Mouse (Mus musculus): ENCODE measurements around the gene Foxn3.

Gene Foxn3

GRCm38 (mm10) chr12:99522882-99523281 is 40.5 kb downstream of the Foxn3 start:
- in situ Hi-C loops (cut with MseI, MboI) = no loop called here

- in situ Hi-C loops (cut with MseI, MboI) = no loop called here
Measured at GRCm38 (mm10) chr12:99519862-99520261, 43.5 kb downstream of the Foxn3 start.

DNA sequence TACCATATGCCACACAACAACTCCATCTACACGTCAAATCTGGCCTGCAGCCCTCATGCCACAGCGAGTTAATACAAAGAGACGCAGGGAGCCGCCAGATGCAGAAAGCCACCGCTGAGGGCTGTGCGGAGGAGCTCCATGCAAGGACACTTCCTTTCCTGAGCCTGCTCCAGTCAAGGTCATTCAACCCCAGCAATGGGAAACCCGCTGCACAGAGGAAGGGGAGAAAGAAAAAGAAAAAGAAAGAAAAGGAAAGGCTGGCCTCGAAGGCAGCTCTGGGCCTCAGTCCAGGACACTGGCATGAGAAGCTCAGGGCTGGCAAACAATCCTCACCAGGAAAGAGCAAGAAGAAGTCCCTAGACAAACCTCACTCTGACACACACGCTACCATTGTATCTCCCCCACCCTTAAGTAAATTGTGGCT is 44.2 kb downstream of the Foxn3 start:
- in situ Hi-C loops (cut with MseI, MboI) = no loop called here

DNA sequence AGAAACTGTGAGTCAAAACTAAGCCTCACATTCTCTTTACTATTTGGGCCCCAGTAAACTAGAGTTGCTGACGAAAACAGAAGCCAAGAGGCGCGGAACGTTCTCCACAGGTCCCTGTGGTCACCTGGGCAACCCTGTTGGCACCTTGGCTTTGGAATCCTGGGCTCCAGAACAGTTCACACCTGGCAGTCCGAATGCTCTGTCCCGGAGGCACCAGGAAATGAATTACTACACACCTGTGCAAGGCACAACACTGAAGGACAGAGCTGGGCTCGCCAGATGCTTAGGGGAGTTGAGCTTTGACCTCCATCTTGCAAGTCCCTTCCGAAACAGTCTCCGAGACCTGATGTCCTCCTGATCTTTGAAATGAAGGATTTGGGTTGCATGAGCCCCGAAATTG is 44.7 kb downstream of the Foxn3 start:
- in situ Hi-C loops (cut with MseI, MboI) = no loop called here

DNA sequence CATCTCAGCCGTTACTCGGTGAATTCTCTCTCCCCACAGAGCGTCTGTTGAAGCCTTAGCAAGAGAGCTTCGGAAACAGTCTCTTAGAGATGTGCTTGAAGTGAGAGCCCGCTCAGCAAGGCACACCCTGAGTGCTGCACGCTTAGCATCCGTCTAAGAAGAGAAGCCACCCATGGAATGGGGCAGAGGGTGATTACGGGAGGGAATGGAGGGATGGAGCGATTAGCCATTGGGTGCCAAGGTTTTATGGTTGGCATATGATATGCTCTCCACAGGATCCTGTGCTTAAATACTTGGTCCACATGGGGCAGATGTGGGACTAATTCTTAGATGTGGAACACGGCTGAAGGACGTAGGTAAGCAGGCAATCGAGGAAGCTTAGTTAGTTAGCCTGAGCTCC is 45.3 kb downstream of the Foxn3 start:
- in situ Hi-C loops (cut with MseI, MboI) = no loop called here

GRCm38 (mm10) chr12:99517296-99517695 is 46.1 kb downstream of the Foxn3 start:
- in situ Hi-C loops (cut with MseI, MboI) = no loop called here

- in situ Hi-C loops (cut with MseI, MboI) = no loop called here
Measured at GRCm38 (mm10) chr12:99515481-99515880, 47.9 kb downstream of the Foxn3 start.

DNA sequence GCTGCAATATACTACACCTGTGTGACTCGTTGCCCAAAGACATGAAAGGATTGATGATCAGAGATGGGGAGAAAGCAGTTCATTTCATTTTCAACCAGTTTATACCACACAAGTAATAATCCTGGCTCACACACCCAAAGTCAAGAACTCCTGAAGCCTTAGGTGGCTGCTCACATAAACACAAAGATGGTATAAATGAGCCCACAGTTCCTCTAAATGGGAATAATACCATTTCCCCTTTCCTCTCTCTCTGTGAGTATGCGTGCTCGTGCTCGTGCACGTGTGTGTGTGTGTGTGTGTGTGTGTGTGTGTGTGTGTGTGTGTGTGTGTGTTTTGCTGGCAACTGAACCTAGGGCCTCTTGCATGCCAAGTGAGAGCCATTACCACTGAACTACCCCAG is 51.7 kb downstream of the Foxn3 start:
- in situ Hi-C loops (cut with MseI, MboI) = no loop called here

GRCm38 (mm10) chr12:99510759-99511158 is 52.6 kb downstream of the Foxn3 start:
- in situ Hi-C loops (cut with MseI, MboI) = no loop called here

DNA sequence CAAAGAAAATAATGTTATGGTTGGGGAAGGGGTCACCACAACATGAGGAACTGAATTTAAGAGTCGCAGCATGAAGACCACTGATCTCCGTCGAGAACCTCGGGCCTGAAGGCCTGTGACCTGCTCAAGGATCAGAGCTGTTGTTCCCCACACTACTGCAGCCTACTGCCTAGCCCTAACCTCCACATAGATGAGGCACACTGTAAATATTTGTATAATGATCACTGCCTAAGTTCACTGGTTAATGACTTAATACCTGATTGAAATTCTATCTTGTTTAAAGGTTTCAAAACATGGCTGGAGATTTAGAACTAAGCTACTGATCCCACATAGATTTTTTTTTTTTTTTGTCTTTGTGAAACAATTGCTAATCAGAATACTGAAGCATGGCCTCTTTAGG is 61.2 kb downstream of the Foxn3 start:
- in situ Hi-C loops (cut with MseI, MboI) = no loop called here

GRCm38 (mm10) chr12:99498978-99499694 is 64.2 kb downstream of the Foxn3 start:
- in situ Hi-C loops (cut with MseI, MboI) = no loop called here

GRCm38 (mm10) chr12:99498189-99498977 is 65.0 kb downstream of the Foxn3 start:
- in situ Hi-C loops (cut with MseI, MboI) = no loop called here

DNA sequence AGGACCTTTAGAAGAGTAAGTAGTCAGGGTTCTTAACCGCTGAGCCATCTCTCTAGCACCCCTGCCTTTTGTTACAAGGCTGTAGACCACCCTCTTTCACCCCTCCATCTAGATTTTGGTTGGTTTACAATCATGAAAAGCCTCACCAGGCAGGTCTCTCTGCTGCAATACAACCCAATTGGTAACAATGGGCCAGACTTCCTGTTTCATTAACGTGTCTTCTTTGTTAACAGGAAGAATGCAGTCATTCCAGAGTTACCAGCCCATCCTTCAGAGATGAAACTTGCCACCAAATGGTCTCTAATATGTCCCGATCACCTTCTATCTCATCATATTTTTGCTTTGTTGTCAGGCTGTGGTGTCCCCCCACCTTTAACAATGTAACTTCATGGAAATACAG is 66.4 kb downstream of the Foxn3 start:
- in situ Hi-C loops (cut with MseI, MboI) = no loop called here

DNA sequence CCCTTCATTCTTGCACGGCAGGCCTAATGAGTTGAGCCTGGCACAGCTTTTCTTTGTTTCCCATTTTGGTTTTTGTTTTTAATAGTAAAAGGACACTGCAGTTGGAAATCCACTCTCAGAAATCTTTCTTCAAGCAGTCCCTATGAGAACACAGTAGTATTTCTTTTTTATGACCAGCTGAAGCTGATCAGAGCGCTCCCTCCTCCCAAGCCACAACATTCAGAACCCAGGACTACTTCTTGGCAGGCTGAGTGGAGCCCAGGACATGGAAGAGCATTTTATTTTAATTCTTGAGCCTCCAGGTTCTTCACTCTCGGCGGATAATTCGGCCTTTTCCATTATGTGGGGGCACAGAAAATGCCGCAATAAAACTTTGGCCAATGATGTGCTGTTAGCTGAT is 73.2 kb downstream of the Foxn3 start:
- in situ Hi-C loops (cut with MseI, MboI) = no loop called here

GRCm38 (mm10) chr12:99489001-99489592 is 74.3 kb downstream of the Foxn3 start:
- in situ Hi-C loops (cut with MseI, MboI) = no loop called here

- in situ Hi-C loops (cut with MseI, MboI) = no loop called here
Measured at GRCm38 (mm10) chr12:99480372-99480771, 83.0 kb downstream of the Foxn3 start.

- in situ Hi-C loops (cut with MseI, MboI) = no loop called here
Measured at GRCm38 (mm10) chr12:99474176-99474575, 89.2 kb downstream of the Foxn3 start.

DNA sequence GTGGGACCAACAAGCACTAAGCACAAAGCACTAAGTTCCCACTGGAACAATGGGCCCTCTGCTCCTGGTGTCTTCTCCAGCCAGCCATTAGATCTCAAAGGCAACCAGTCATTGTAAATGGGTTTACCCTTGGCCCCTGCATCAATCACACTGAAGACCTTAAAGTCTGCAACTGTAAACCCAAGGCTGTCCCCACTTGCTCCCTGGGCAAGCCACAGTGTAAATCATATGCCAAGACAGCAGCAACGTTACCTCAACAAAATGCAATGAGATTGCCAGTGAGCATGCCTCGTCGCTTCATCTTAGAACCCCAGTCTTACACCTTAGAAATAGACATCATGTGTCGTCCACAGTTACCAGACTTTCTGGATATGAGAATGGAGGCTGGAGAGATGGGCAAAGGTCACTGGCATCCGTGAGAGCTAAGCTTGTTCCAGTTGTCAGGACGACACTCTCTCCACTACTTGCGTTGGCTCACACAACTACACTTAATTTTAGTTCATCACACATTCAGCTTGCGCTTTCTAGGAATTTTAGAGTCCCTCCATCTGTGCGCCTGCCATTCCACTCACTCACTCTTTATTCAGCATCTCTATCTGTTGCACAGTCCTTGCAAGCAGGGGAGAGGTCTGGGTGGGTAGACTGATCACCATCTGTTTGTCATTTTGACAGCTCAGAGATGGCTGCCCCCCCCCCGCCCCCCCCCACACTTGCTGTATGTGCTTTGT is 89.8 kb downstream of the Foxn3 start:
- in situ Hi-C loops (cut with MseI, MboI) = no loop called here

- in situ Hi-C loops (cut with MseI, MboI) = no loop called here
Measured at GRCm38 (mm10) chr12:99471431-99471830, 92.0 kb downstream of the Foxn3 start.

GRCm38 (mm10) chr12:99467884-99468311 is 95.5 kb downstream of the Foxn3 start:
- in situ Hi-C loops (cut with MseI, MboI) = no loop called here

- in situ Hi-C loops (cut with MseI, MboI) = no loop called here
Measured at GRCm38 (mm10) chr12:99467256-99467883, 96.0 kb downstream of the Foxn3 start.

DNA sequence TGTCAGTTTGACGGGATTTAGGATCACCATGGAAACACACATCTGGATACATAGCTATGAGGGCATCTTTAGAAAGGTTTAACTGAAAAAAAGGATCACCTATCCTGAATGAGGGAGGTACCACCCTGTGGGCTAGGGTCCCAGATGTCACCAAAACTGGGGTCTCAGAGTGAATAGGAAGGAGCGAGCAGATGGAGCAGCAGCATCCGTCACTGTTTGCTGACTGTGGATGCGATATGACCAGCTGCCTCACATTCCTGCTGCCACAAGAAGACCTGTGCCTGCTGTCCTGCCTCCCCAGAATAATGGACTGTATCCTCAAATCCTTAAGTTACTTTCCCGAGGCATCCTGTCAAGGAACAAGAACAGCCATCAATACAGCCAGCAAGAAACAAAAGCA is 97.0 kb downstream of the Foxn3 start:
- in situ Hi-C loops (cut with MseI, MboI) = no loop called here

Data from mouse trophoblast stem cell (cell line).